Mouse (Mus musculus) lung, adult 2 months (tissue): ENCODE data around the gene Fzd7.

Experiments used
- CTCF ChIP-seq: fragments of 200-500 bp; IDR thresholded peaks from 2 replicates; pipeline ENCODE4 v1.5.1; 2011; ENCODE audit warnings: mild to moderate bottlenecking, low read length, control low read depth; ENCODE audit not compliant: insufficient read depth
- POLR2A ChIP-seq: fragments of 200-500 bp; IDR thresholded peaks from 2 replicates; pipeline ENCODE4 v1.6.1; 2011; ENCODE audit warnings: low read depth, mild to moderate bottlenecking, control low read depth, low read length, borderline replicate concordance; ENCODE audit errors: extremely low read depth

DNA sequence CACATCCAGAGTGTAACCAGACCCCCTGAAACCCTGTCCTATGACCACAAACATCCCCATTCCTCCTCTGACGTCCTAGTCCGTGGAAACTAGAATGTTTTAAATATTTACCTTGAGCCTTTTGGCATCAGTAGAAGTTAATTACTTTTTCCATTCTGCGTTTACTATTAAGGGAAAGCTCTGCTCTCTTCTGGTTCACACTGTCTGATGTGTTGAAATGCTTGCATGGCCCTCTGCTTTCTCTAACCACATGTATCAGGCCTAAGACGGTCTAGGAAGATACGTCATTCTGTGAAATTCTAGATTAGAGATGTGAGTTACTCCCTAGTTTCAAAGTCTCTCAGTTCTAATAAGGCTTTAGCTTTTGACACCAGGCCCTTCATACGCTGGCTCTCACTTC, 45.0 kb downstream of the Fzd7 start:
- no peak for TF ChIP-seq POLR2A
- TF ChIP-seq CTCF, result no peak
